Mouse (Mus musculus): ENCODE measurements around the gene Heyl.

DNA sequence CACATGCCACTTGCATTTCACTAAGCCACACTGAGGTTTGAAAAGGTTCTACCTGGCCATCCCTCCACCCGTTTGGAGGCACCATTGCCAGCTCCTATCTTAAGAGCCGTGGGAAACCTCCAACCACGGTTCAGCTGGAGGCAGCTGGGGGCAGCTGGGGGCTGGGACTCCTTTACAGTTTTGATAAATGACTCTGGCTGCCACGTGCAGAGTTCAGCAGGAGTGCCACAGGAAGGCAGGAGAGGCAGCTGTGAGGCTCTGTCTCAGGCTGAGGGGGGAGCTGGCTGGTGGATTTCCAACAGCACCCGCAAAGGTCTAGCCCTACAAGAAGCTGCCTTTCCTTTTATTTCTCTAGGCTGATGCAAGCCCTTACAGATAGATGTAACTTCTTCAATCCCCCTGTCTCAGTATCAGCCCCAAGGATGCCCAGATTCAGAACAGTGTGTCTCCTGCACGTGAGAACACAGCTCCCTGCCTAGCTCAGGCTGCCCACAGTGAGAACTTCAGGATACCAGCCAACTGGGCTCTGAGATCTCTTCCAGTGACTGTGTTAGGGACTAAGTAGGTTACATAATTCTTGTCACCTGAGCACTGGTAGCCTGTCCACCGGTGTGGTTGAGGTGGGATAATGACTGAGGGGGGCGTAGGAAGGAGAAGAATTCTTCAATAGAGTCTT, 26.9 kb downstream of the Heyl start:
- no peak for TF ChIP-seq CTCF (conservative IDR thresholded peaks at IDR 0.05; ENCODE audit: insufficient read depth, insufficient read length, low read depth, low read length)
- TF ChIP-seq POLR2A (IDR thresholded peaks at IDR 0.05; ENCODE audit: low read depth, low read length): no peak
